Mouse (Mus musculus) midbrain, embryonic 15.5 days (tissue): ENCODE results near the gene Fam20a. TPM values are rescaled to one million over a fixed set of nuclear protein-coding genes. Genes with fewer than 3 reads are reported as not detected.

Source experiments
- ATAC-seq: fragments of 200-750 bp; cut with Nextera tagmentation; replicated peaks from 2 replicates; pipeline ENCODE4 v1.8.0; 2017; ENCODE audit warnings: moderate TSS enrichment
- H3K27ac ChIP-seq: fragments of 300-500 bp; sonication (generic); 2 replicates; pipeline ENCODE4 v1.5.1; 2015; ENCODE audit warnings: mild to moderate bottlenecking, inconsistent platforms
- H3K27me3 ChIP-seq: fragments of 300-500 bp; sonication (generic); replicated peaks from 2 replicates; pipeline ENCODE4 v1.6.1; 2015; ENCODE audit warnings: inconsistent platforms
- H3K36me3 ChIP-seq: fragments of 300-500 bp; sonication (generic); replicated peaks from 2 replicates; pipeline ENCODE4 v1.6.1; 2015; ENCODE audit warnings: inconsistent platforms
- H3K4me1 ChIP-seq: fragments of 300-500 bp; sonication (generic); 2 replicates; pipeline ENCODE4 v1.6.1; 2015; ENCODE audit warnings: inconsistent platforms
- H3K4me2 ChIP-seq: fragments of 300-500 bp; sonication (generic); 2 replicates; pipeline ENCODE4 v1.6.1; 2015; ENCODE audit warnings: inconsistent platforms, mild to moderate bottlenecking, moderate library complexity
- H3K4me3 ChIP-seq: fragments of 300-500 bp; sonication (generic); 2 replicates; pipeline ENCODE4 v1.5.1; 2015; ENCODE audit warnings: mild to moderate bottlenecking, inconsistent platforms
- H3K9ac ChIP-seq: fragments of 300-500 bp; sonication (generic); 2 replicates; pipeline ENCODE4 v1.6.1; 2015; ENCODE audit warnings: mild to moderate bottlenecking, inconsistent platforms
- H3K9me3 ChIP-seq: fragments of 300-500 bp; sonication (generic); 2 replicates; pipeline ENCODE4 v1.6.1; 2016; ENCODE audit warnings: inconsistent platforms
- WGBS: fragments of 180-500 bp; shearing (Covaris S2); methylation state at CpG from one replicate; pipeline ENCODE4 v1.1.7; 2015; ENCODE audit warnings: mixed read lengths; 5-methylcytosine and 5-hydroxymethylcytosine counted together
- polyA plus RNA-seq: library from polyadenylated mRNA; unstranded; fragments of >200 nt; fragmentation: Nextera tagmentation; extraction: Ambion mirVana; gene quantifications from 2 replicates; pipeline ENCODE4 v1.2.1, GENCODE M21; 2015

Fam20a gene
- polyA plus RNA-seq, 1 experiment from 2014 or later = 4.1 TPM

DNA sequence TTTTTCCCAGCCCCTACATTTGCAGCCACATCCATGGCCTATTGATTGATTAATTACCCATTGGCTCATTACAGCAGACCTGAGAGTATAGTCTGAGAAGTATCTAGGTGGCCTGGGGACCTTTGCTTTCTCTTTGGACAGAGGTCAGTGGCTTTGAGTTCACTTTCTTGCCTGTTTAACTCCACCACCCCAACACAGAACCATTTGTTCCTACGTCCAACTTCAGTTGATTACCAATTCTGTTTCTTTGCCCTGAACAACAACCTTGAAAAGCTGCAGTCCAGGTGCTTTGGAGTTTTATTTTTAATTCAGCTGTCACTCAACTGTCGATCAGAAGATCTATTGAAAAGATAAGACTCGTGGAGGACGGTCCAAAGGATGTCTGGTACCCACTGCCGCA, 12.6 kb downstream of the Fam20a start:
- no peaks in the 10 kb centered on the region for H3K9me3 ChIP-seq
- no peak for ATAC-seq
- no peaks in the 10 kb centered on the region for H3K36me3 ChIP-seq
- no peaks in the 10 kb centered on the region for H3K27me3 ChIP-seq
- H3K4me1 ChIP-seq = no peaks in the 10 kb centered on the region
- 93% methylated on average over 5 of the region's 5 CpGs for WGBS
- H3K9ac ChIP-seq = no peak overlapping the region
- H3K27ac ChIP-seq = no peak overlapping the region
- no peak overlapping the region for H3K4me2 ChIP-seq
- no peak overlapping the region for H3K4me3 ChIP-seq

DNA sequence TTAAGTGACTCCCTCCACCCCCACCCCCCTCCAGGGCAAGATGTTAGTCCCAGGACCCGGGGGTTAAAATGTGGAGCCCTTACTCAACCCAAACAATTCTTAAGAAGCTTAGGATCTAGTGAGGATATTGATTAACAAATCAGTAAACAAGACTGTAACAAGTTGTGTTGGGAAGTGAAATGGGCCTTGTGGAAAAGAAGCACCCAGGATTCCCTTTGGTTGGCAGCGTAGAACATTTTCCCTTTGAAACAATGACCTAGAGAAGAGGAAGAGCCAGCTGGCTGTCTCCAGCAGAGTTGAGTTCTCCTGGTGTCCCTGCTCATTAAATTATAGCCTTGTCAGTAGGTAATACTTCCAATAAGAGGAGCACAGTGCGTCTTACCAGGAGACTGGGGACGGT, 13.3 kb downstream of the Fam20a start:
- Histone ChIP-seq H3K4me1 (no peaks in the 10 kb centered on the region), H3K36me3 (no peaks in the 10 kb centered on the region), H3K9ac (no peak overlapping the region), H3K27me3 (no peaks in the 10 kb centered on the region), H3K4me2 (no peak overlapping the region), H3K9me3 (no peaks in the 10 kb centered on the region), H3K27ac (no peak overlapping the region), H3K4me3 (no peak overlapping the region)
- 92% methylated on average over 4 of the region's 4 CpGs for WGBS
- ATAC-seq = no peak

DNA sequence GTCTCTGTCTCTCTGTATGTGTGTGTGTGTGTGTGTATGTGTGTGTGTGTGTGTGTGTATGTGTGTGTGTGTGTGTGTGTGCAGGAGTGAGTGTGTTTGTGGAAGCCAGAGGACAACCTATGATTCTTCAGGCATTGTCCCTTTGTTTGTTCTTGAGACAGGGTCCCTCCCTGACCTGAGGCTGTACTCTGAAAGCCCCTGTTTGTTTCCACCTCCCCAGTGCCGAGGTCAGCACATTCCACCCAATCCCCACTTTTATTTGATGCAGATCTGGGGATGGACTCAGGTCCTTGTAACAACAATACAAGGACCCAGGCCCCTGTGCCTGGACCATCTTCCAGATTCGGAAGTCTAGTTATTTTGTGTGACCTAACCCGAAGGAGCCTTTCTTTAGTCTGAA, 14.6 kb downstream of the Fam20a start:
- WGBS = 80% methylated on average over 3 of the region's 3 CpGs
- H3K4me2 ChIP-seq = no peak overlapping the region

GRCm38 (mm10) chr11:109706586-109706985, 15.5 kb downstream of the Fam20a start:
- Histone ChIP-seq H3K9ac (no peak overlapping the region), H3K4me2 (no peak overlapping the region), H3K36me3 (no peaks in the 10 kb centered on the region), H3K4me3 (no peak overlapping the region), H3K27ac (no peak overlapping the region), H3K9me3 (no peaks in the 10 kb centered on the region), H3K27me3 (no peaks in the 10 kb centered on the region), H3K4me1 (no peaks in the 10 kb centered on the region)
- 90% methylated on average over 4 of the region's 4 CpGs for WGBS
- no peak for ATAC-seq

More for the DNA sequence above, 14.6 kb downstream of the Fam20a start:
- ATAC-seq = no peak
- Histone ChIP-seq H3K4me3 (no peak overlapping the region), H3K9me3 (no peaks in the 10 kb centered on the region), H3K4me1 (no peaks in the 10 kb centered on the region), H3K27me3 (no peaks in the 10 kb centered on the region), H3K27ac (no peak overlapping the region), H3K9ac (no peak overlapping the region), H3K36me3 (no peaks in the 10 kb centered on the region)

DNA sequence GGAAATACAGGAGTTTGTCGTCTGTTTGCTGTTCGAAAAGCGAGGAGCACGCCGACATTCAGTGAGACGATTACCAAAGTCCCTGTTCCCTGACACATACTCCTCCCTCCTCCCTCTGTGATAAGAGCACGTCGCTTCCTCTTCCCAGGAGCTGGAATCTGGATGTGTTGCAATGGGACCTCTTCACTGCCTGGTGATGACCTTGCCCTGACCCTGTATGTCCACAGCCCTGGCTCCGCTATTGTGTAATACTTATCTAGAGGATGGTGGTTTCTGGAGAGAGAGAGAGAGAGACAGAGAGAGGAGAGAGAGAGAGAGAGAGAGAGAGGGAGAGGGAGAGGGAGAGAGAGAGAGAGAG, 16.0 kb downstream of the Fam20a start:
- Histone ChIP-seq H3K4me2 (no peak overlapping the region), H3K4me1 (no peaks in the 10 kb centered on the region), H3K9ac (no peak overlapping the region), H3K27me3 (no peaks in the 10 kb centered on the region), H3K4me3 (no peak overlapping the region), H3K27ac (no peak overlapping the region), H3K36me3 (no peaks in the 10 kb centered on the region), H3K9me3 (no peaks in the 10 kb centered on the region)
- 77% methylated on average over 9 of the region's 9 CpGs for WGBS
- no peak for ATAC-seq

DNA sequence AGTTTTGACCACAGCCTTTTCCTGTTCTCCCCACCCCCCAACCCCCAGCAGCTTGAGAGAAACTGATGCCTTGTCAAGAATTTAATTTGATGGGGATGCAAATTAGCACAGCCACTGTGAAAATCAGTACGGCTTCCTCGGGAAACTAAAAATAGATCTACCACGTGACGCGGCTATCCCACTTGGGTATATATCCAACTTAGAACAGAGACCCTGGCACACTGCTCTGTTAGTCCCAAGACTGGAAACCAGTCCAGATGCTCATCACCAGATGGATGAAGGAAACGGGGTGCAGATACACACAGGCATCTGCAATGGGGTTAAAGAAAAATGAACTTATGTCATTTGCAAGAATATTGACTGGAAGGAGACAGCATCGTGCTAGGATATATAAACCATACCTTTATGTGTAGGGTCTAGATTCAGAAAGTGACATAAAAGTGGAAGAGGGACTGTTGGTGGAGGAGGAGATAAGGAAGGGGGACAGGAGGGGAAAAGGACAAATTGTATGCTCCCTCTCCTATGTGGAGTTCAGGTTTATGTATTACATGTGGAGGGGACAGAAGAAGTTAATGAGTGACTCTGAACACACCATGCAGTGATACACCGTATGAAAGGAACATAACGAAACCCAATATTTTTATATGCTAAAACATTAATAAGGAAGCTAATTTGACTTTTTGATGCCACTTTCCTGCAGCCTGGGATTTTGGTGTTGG, 16.6 kb downstream of the Fam20a start:
- no peak overlapping the region for H3K9ac ChIP-seq
- ATAC-seq = no peak

GRCm38 (mm10) chr11:109704311-109705205, 17.5 kb downstream of the Fam20a start:
- ATAC-seq = no peak
- Histone ChIP-seq H3K4me2 (no peak overlapping the region), H3K27ac (no peak overlapping the region), H3K9me3 (no peaks in the 10 kb centered on the region), H3K4me1 (no peaks in the 10 kb centered on the region), H3K36me3 (no peaks in the 10 kb centered on the region), H3K4me3 (no peak overlapping the region), H3K27me3 (no peaks in the 10 kb centered on the region), H3K9ac (no peak overlapping the region)
- 83% methylated on average over 22 of the region's 22 CpGs for WGBS

More for the DNA sequence above, 16.6 kb downstream of the Fam20a start:
- H3K9me3 ChIP-seq = no peaks in the 10 kb centered on the region
- no peak overlapping the region for H3K4me2 ChIP-seq
- H3K36me3 ChIP-seq = no peaks in the 10 kb centered on the region
- no peak overlapping the region for H3K27ac ChIP-seq
- no peak overlapping the region for H3K4me3 ChIP-seq
- no peaks in the 10 kb centered on the region for H3K27me3 ChIP-seq
- WGBS = 79% methylated on average over 9 of the region's 9 CpGs
- H3K4me1 ChIP-seq = no peaks in the 10 kb centered on the region

DNA sequence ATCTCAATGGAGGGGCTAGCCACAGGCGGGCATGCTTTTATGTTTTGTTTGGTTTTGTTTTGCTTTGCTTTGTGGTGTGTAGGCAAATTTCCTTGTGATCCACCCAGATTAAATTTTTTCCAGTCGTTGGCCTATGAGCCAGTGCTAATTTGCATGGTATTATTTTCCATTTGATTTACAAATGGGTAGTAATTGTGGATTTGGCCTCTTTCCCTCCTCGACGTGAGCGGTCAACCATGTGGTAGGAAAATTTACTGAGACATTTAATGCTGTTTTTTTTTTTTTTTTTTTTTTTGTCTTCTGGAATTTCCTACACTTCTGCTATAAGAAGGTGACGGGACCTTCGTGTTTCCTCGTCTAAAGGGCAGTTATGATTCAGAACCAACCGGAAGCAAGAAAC, 18.2 kb downstream of the Fam20a start:
- WGBS = 69% methylated on average over 9 of the region's 9 CpGs
- H3K27me3 ChIP-seq = no peaks in the 10 kb centered on the region
- H3K4me3 ChIP-seq = no peak overlapping the region
- H3K36me3 ChIP-seq = no peaks in the 10 kb centered on the region
- ATAC-seq = no peak
- H3K4me1 ChIP-seq = no peaks in the 10 kb centered on the region
- no peak overlapping the region for H3K9ac ChIP-seq
- no peak overlapping the region for H3K27ac ChIP-seq
- no peaks in the 10 kb centered on the region for H3K9me3 ChIP-seq
- H3K4me2 ChIP-seq = no peak overlapping the region

DNA sequence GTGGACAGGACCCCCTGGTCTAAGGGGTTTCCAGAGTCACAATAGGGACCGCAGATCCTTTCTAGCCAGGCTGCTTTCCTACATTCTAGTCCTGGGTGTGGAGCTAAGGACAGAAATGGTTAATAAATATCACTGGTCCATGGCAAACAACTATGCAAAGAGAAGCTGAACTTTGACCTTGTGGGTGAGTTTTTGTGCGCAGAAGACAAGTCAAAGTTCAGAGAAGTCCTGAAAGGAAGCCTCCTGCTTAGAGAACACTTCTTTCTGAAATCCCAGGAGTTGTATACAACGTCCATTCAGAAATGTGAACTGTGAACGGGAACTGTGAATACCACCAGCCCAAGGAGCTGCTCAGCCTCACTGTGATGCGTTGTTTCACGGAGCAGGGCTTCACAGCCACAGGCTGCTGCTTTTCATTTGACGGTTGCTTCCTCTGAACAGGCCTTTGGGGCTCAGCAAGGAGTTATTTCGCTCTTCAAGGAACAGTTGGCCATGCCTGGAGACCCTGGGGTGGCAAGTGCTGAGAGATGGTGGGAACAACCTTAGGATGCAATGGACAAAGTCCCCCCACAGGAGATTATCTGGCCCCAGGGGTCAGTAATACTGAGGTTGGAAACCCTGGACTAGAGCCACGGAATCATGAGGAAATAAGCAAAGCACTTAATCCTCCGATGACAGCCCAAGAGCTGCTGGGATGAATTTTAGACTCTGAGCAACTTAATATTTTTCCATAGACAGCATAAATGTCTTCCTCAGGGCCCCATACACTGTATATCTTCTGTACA, 19.9 kb downstream of the Fam20a start:
- H3K36me3 ChIP-seq = no peaks in the 10 kb centered on the region
- H3K27ac ChIP-seq = no peak overlapping the region
- H3K9ac ChIP-seq = no peak overlapping the region
- H3K4me1 ChIP-seq = no peaks in the 10 kb centered on the region
- no peaks in the 10 kb centered on the region for H3K9me3 ChIP-seq
- no peak for ATAC-seq
- H3K4me3 ChIP-seq = no peak overlapping the region
- 48% methylated on average over 10 of the region's 10 CpGs for WGBS
- H3K4me2 ChIP-seq = no peak overlapping the region
- no peaks in the 10 kb centered on the region for H3K27me3 ChIP-seq

DNA sequence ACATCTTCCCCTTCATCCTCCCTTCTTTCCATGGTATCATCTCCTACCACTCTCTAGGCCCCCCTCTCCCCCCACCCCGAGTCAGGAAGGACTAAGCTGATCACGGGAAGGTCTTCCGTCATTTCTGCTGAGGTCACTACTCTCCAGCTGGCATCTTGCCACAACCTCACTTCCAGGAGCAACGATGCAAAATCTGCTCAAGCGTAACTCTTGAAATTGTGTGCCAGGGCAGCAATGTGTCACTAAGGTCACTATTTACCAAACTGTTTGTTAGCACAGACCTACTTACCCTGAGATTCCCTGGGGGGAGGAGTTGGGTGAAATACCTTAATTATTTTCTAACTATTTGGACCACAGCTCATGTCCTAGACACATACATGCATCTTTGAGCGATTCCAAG, 21.3 kb downstream of the Fam20a start:
- WGBS = 67% methylated on average over 6 of the region's 6 CpGs

DNA sequence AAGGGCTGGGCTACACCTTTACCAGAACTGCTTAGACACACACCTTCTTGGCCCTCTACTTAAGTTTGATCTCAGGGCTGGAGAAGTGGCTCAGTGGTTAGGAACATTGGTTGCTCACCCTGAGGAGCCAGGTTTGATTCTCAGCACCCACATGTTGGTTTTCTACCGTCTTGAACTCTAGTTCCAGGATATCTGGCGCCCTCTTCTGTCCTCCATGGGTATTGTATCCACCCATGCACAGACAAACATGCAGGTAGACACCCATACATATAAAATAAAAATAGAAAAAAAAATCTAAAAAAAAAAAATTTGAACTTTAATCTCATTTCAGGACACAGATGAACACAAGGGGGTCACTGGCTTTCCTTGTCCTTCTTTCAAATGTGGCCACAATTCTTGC, 22.3 kb downstream of the Fam20a start:
- no peak overlapping the region for H3K9ac ChIP-seq
- H3K4me3 ChIP-seq = no peak overlapping the region
- no peak for ATAC-seq
- no peaks in the 10 kb centered on the region for H3K9me3 ChIP-seq
- no peaks in the 10 kb centered on the region for H3K27me3 ChIP-seq
- no peaks in the 10 kb centered on the region for H3K36me3 ChIP-seq
- WGBS = 71% methylated on average over 2 of the region's 2 CpGs
- H3K27ac ChIP-seq = no peak overlapping the region
- no peak overlapping the region for H3K4me2 ChIP-seq
- H3K4me1 ChIP-seq = no peaks in the 10 kb centered on the region

More for the DNA sequence above, 21.3 kb downstream of the Fam20a start:
- no peaks in the 10 kb centered on the region for H3K27me3 ChIP-seq
- H3K4me2 ChIP-seq = no peak overlapping the region
- no peaks in the 10 kb centered on the region for H3K9me3 ChIP-seq
- no peak overlapping the region for H3K27ac ChIP-seq
- H3K4me1 ChIP-seq = no peaks in the 10 kb centered on the region
- no peak overlapping the region for H3K9ac ChIP-seq
- no peak for ATAC-seq
- H3K4me3 ChIP-seq = no peak overlapping the region
- no peaks in the 10 kb centered on the region for H3K36me3 ChIP-seq

GRCm38 (mm10) chr11:109698740-109699139, 23.3 kb downstream of the Fam20a start:
- WGBS = 90% methylated on average over 10 of the region's 10 CpGs
- H3K4me2 ChIP-seq = no peak overlapping the region

More at GRCm38 (mm10) chr11:109698740-109699139, 23.3 kb downstream of the Fam20a start:
- Histone ChIP-seq H3K9ac (no peak overlapping the region), H3K27me3 (no peaks in the 10 kb centered on the region), H3K36me3 (no peaks in the 10 kb centered on the region), H3K4me1 (no peaks in the 10 kb centered on the region), H3K27ac (no peak overlapping the region), H3K9me3 (no peaks in the 10 kb centered on the region), H3K4me3 (no peak overlapping the region)
- ATAC-seq = no peak
